Mouse (Mus musculus) MEL (cell line): ENCODE measurements around the gene Socs1. TPM values are rescaled to one million over a fixed set of nuclear protein-coding genes. Genes with fewer than 3 reads are reported as not detected.

Experiments used
- DNase-seq: peaks from one replicate; pipeline ENCODE4 v3.0.0; 2011; ENCODE audit warnings: low read depth, low spot score
- H3K27ac ChIP-seq: 2 replicates; pipeline ENCODE4 v1.5.1; 2012; ENCODE audit warnings: low read depth, mild to moderate bottlenecking, control low read depth, low read length, moderate library complexity; ENCODE audit not compliant: control insufficient read depth
- H3K27me3 ChIP-seq, 2 experiments: fragments of 150-350 bp in 1 of 2; sonication (generic) in 1 of 2; 2 replicates each; pipeline ENCODE4 v1.6.1; 2012; ENCODE audit warnings: low read length in 2 of 2, mild to moderate bottlenecking in 2 of 2, improper control_type of control experiment in 1 of 2, moderate library complexity in 1 of 2; ENCODE audit not compliant: insufficient read depth in 2 of 2, control insufficient read depth in 1 of 2
- H3K36me3 ChIP-seq, 2 experiments: 2 replicates each; pipeline ENCODE4 v1.6.1; 2012 to 2014; ENCODE audit warnings: low read length in 2 of 2, improper control_type of control experiment in 1 of 2, inconsistent platforms in 1 of 2, mild to moderate bottlenecking in 1 of 2; ENCODE audit not compliant: insufficient read depth in 2 of 2, control insufficient read depth in 1 of 2
- H3K4me1 ChIP-seq, 2 experiments: fragments of 150-350 bp in 1 of 2; sonication (generic) in 1 of 2; 2 replicates each; pipeline ENCODE4 v1.6.1; 2012; ENCODE audit warnings: low read length in 2 of 2, improper control_type of control experiment in 1 of 2, mild to moderate bottlenecking in 1 of 2; ENCODE audit not compliant: insufficient read depth in 2 of 2, control insufficient read depth in 1 of 2
- H3K4me3 ChIP-seq, 2 experiments: fragments of 150-350 bp in 1 of 2; sonication (generic) in 1 of 2; 2 replicates each; pipeline ENCODE4 v1.5.1; 2012; ENCODE audit warnings: low read depth in 2 of 2, low read length in 2 of 2, mild to moderate bottlenecking in 2 of 2, moderate library complexity in 2 of 2, control low read depth in 1 of 2, improper control_type of control experiment in 1 of 2; ENCODE audit not compliant: control insufficient read depth in 1 of 2, insufficient read depth in 1 of 2
- H3K79me2 ChIP-seq: 2 replicates; pipeline ENCODE4 v1.6.1; 2012; ENCODE audit warnings: mild to moderate bottlenecking, low read length, moderate library complexity; ENCODE audit not compliant: control insufficient read depth, poor library complexity, insufficient read depth
- H3K9ac ChIP-seq: 2 replicates; pipeline ENCODE4 v1.6.1; 2012; ENCODE audit warnings: low read depth, mild to moderate bottlenecking, control low read depth, low read length, moderate library complexity; ENCODE audit not compliant: control insufficient read depth, poor library complexity, severe bottlenecking
- H3K9me3 ChIP-seq: fragments of 150-350 bp; sonication (generic); replicated peaks from 2 replicates; pipeline ENCODE4 v1.6.1; 2012; ENCODE audit warnings: mild to moderate bottlenecking, low read length, improper control_type of control experiment, moderate library complexity; ENCODE audit not compliant: insufficient read depth
- E2F4 ChIP-seq: IDR thresholded peaks from 2 replicates; pipeline ENCODE4 v1.6.1; 2011; ENCODE audit warnings: low read depth, low read length, improper control_type of control experiment, borderline replicate concordance
- ETS1 ChIP-seq: IDR thresholded peaks from 2 replicates; pipeline ENCODE4 v1.6.1; 2012; ENCODE audit warnings: low read depth, mild to moderate bottlenecking, inconsistent platforms, low read length, improper control_type of control experiment, moderate library complexity
- JUND ChIP-seq: IDR thresholded peaks from 2 replicates; pipeline ENCODE4 v1.6.1; 2011; ENCODE audit warnings: low read depth, mild to moderate bottlenecking, improper control_type of control experiment, low read length
- MAFK ChIP-seq: IDR thresholded peaks from 2 replicates; pipeline ENCODE4 v1.6.1; 2011; ENCODE audit warnings: low read depth, mild to moderate bottlenecking, low read length, improper control_type of control experiment, borderline replicate concordance
- MXI1 ChIP-seq: IDR thresholded peaks from 2 replicates; pipeline ENCODE4 v1.6.1; 2011; ENCODE audit warnings: mild to moderate bottlenecking, low read depth, low read length, improper control_type of control experiment
- NRF1 ChIP-seq: IDR thresholded peaks from 2 replicates; pipeline ENCODE4 v1.6.1; 2014; ENCODE audit warnings: low read depth, mild to moderate bottlenecking, inconsistent platforms, low read length, improper control_type of control experiment, moderate library complexity; ENCODE audit not compliant: poor library complexity, insufficient read depth, severe bottlenecking
- POLR2A ChIP-seq, 2 experiments: IDR thresholded peaks; 2 replicates each; pipeline ENCODE4 v1.6.1; 2011 to 2012; ENCODE audit warnings: low read length in 2 of 2, mild to moderate bottlenecking in 2 of 2, control low read depth in 1 of 2, improper control_type of control experiment in 1 of 2, low read depth in 1 of 2, moderate library complexity in 1 of 2; ENCODE audit not compliant: control insufficient read depth in 1 of 2, insufficient read depth in 1 of 2, poor library complexity in 1 of 2
- POLR2AphosphoS2 ChIP-seq: IDR thresholded peaks from 2 replicates; pipeline ENCODE4 v1.6.1; 2011; ENCODE audit warnings: low read length, improper control_type of control experiment
- POLR2AphosphoS5 ChIP-seq: IDR thresholded peaks from 2 replicates; pipeline ENCODE4 v1.6.1; 2012; ENCODE audit warnings: low read depth, borderline replicate concordance, mild to moderate bottlenecking, inconsistent platforms, low read length, moderate library complexity, mixed read lengths
- RAD21 ChIP-seq: IDR thresholded peaks from 2 replicates; pipeline ENCODE4 v1.6.1; 2011; ENCODE audit warnings: mild to moderate bottlenecking, low read depth, low read length, improper control_type of control experiment
- TAL1 ChIP-seq: IDR thresholded peaks from 2 replicates; pipeline ENCODE4 v1.6.1; 2012; ENCODE audit warnings: mild to moderate bottlenecking, inconsistent platforms, low read length, moderate library complexity, mixed read lengths
- UBTF ChIP-seq: IDR thresholded peaks from 2 replicates; pipeline ENCODE4 v1.6.1; 2012; ENCODE audit warnings: low read depth, mild to moderate bottlenecking, inconsistent platforms, low read length, improper control_type of control experiment, moderate library complexity, borderline replicate concordance; ENCODE audit not compliant: insufficient read depth
- ZC3H11A ChIP-seq: IDR thresholded peaks from 2 replicates; pipeline ENCODE4 v1.6.1; 2012; ENCODE audit warnings: low read depth, mild to moderate bottlenecking, inconsistent platforms, low read length, improper control_type of control experiment
- ZKSCAN1 ChIP-seq: IDR thresholded peaks from 2 replicates; pipeline ENCODE4 v1.6.1; 2012; ENCODE audit warnings: low read depth, mild to moderate bottlenecking, inconsistent platforms, low read length, improper control_type of control experiment, moderate library complexity
- ZMIZ1 ChIP-seq: IDR thresholded peaks from 2 replicates; pipeline ENCODE4 v1.6.1; 2012; ENCODE audit warnings: low read depth, mild to moderate bottlenecking, inconsistent platforms, low read length, improper control_type of control experiment, moderate library complexity
- polyA plus RNA-seq, 2 experiments: library from polyadenylated mRNA; stranded (reverse) in 1 of 2; unstranded in 1 of 2; fragments of >175 nt in 1 of 2; fragments of >200 nt in 1 of 2; gene quantifications; 2 replicates each; pipeline versions ENCODE4 v1.2.1 to v1.2.4; 2012; ENCODE audit warnings: low replicate concordance in 2 of 2, low read depth in 1 of 2; ENCODE audit not compliant: insufficient read length in 2 of 2, insufficient read depth in 1 of 2, missing spikeins in 1 of 2
- total RNA-seq: library from RNA; depleted of rRNA; stranded (reverse); fragments of 300-350 nt; gene quantifications from 2 replicates; pipeline ENCODE4 v1.2.3, GENCODE M21; 2012

Socs1 gene
- total and polyA plus RNA-seq, 3 experiments = 0.12 to 0.36 TPM; not detected in 1

DNA sequence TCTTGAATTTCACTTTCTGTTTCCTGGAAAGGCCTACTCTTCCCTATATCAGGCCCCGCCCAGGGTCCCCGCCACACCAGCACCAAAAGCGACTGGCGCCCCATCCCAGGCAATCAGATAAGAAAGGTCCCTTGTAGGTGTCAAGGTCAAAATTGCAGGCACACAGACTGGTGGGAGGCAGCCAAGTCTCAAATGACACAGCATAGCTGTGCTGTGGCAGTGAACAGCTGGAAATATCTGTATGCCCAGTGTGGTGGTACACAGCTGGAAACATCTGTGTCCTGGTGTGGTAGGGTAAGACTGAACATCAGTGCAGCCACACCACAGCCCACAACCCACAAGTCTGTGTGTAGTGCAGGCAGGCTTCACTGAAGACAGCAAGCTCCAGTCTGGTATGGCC lies 29.5 kb upstream of the Socs1 start:
- H3K4me3 ChIP-seq = peak overlapping the region; percentile 38 to 61

DNA sequence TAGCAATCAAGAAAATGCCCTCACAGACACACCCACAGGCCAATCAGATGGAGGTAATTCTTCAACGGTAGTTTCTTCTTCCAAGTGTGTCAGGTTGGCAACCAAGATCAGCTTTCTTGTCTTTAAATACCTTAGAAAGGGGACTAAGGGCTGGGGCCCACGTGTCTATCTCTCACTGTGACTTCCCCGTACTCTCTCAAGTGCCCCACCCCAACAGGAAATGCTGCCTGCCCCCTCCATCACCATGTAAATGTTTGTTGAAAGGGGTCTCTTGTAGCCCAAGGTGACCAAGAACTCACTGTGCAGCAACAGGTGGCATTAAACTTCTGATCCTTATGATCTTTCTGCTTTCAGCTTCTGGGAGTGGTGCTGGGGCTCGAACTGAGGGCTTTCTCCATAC lies 28.4 kb upstream of the Socs1 start:
- peak; percentile 20 for DNase-seq

More for the DNA sequence above, 29.5 kb upstream of the Socs1 start:
- H3K9me3 ChIP-seq = no peaks in the 10 kb centered on the region
- H3K9ac ChIP-seq = peak overlapping the region; percentile 35; the same call in 1 of the 2 replicates
- H3K36me3 ChIP-seq = peaks cover 0 to 10% of the 10 kb centered on the region in 2 experiments; a peak in 2 of 4 replicates
- peak; percentile 24 for DNase-seq
- TF ChIP-seq ZC3H11A = no peak
- peak; percentile 42 for TF ChIP-seq ETS1
- H3K27ac ChIP-seq = no peak overlapping the region
- no peaks in the 10 kb centered on the region for H3K79me2 ChIP-seq
- peaks cover 5 to 22% of the 10 kb centered on the region in 2 experiments; a peak in 3 of 4 replicates for H3K4me1 ChIP-seq
- peaks cover 0 to 2% of the 10 kb centered on the region in 2 experiments; a peak in 1 of 4 replicates for H3K27me3 ChIP-seq

DNA sequence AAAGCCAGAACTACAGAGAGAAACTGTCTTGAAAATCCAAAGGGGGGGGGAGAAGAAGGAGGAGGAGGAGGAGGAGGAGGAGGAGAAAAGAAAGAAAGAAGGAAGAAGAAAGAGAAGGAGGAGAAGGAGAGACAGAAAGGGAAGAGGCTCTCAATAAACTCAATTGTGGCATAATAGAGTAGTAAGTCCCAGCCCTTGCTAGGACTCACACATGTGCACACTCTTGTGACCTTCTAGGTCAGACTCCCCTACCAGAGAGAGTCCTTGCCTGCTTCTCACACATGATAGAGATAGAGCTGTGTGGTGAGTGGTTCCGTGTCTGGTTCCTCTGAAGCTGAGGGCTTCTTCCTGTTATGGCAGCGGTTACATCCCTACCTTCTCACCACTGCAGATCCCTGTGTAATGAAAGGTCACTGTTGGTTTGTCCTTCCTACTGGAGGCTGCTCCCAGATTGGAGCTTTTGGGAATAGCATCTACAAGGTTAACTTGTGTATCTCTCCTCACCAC lies 27.6 kb upstream of the Socs1 start, which contains the start of gene Gm11172:
Gene Gm11172, plus strand, starts transcription at position 51 of the 507 bp plus-strand sequence.
- H3K9ac ChIP-seq = no peak within 1 kb of the TSS
- no peak within 1 kb of the TSS for H3K27ac ChIP-seq
- H3K36me3 ChIP-seq = peaks cover 0 to 10% of the 10 kb centered on the region in 2 experiments; a peak in 2 of 4 replicates
- peaks cover 5 to 10% of the 10 kb centered on the region in 2 experiments; a peak in 3 of 4 replicates for H3K27me3 ChIP-seq
- no peak within 1 kb of the TSS for H3K4me3 ChIP-seq
- H3K79me2 ChIP-seq = no peaks in the 10 kb centered on the region
- no peak for DNase-seq
- H3K9me3 ChIP-seq = no peaks in the 10 kb centered on the region
- H3K4me1 ChIP-seq = peaks cover 5 to 22% of the 10 kb centered on the region in 2 experiments; a peak in 3 of 4 replicates
- no peak for TF ChIP-seq ZMIZ1
- no peak for TF ChIP-seq MAFK
- no peak for TF ChIP-seq POLR2AphosphoS2
- no peak for TF ChIP-seq ZC3H11A
- TF ChIP-seq E2F4 = no peak
- no peak for TF ChIP-seq POLR2AphosphoS5
- TF ChIP-seq UBTF = no peak
- no peak for TF ChIP-seq MXI1
- no peak for TF ChIP-seq RAD21
- TF ChIP-seq, all 39 proteins: peak for 0

More for the DNA sequence above, 28.4 kb upstream of the Socs1 start:
- H3K9me3 ChIP-seq = no peaks in the 10 kb centered on the region
- H3K4me3 ChIP-seq = no peak overlapping the region
- no peak for TF ChIP-seq NRF1
- TF ChIP-seq ZC3H11A = no peak
- no peak for TF ChIP-seq RAD21
- TF ChIP-seq POLR2A (IDR thresholded peaks at IDR 0.05; ENCODE audit: control insufficient read depth in 1 of 2, insufficient read depth in 1 of 2, low read depth in 1 of 2, low read length in 2 of 2, poor library complexity in 1 of 2) = no peak
- no peak for TF ChIP-seq ZKSCAN1
- no peak for TF ChIP-seq JUND
- TF ChIP-seq POLR2AphosphoS5 = no peak
- no peak for TF ChIP-seq TAL1
- no peak for TF ChIP-seq ZMIZ1
- H3K4me1 ChIP-seq = peaks cover 5 to 22% of the 10 kb centered on the region in 2 experiments; a peak in 3 of 4 replicates
- no peaks in the 10 kb centered on the region for H3K79me2 ChIP-seq
- peaks cover 5% of the 10 kb centered on the region in 2 experiments; a peak in 3 of 4 replicates for H3K27me3 ChIP-seq
- peaks cover 0 to 10% of the 10 kb centered on the region in 2 experiments; a peak in 2 of 4 replicates for H3K36me3 ChIP-seq
- no peak overlapping the region for H3K27ac ChIP-seq
- H3K9ac ChIP-seq = no peak overlapping the region
